Mouse (Mus musculus) neural tube, embryonic 11.5 days (tissue): ENCODE data around the gene Lgi4. TPM values are rescaled to one million over a fixed set of nuclear protein-coding genes. Genes with fewer than 3 reads are reported as not detected.

ENCODE experiments used
- ATAC-seq: fragments of 200-750 bp; cut with Nextera tagmentation; 2 replicates; pipeline ENCODE4 v1.8.0; 2017; ENCODE audit warnings: moderate number of reproducible peaks, mild to moderate bottlenecking, moderate TSS enrichment, moderate library complexity; ENCODE audit not compliant: insufficient read depth, low FRiP score, low TSS enrichment
- DNase-seq: peaks from one replicate; pipeline ENCODE4 v3.0.0-alpha.2; 2015; ENCODE audit warnings: low spot score
- H3K27ac ChIP-seq: fragments of 300-500 bp; sonication (generic); 2 replicates; pipeline ENCODE4 v1.5.1; 2014; ENCODE audit warnings: low read depth, mild to moderate bottlenecking, low read length
- H3K27me3 ChIP-seq: fragments of 300-500 bp; sonication (generic); 2 replicates; pipeline ENCODE4 v1.6.1; 2014; ENCODE audit warnings: mild to moderate bottlenecking, low read length, mixed read lengths; ENCODE audit not compliant: control insufficient read depth, insufficient read depth
- H3K36me3 ChIP-seq: fragments of 300-500 bp; sonication (generic); 2 replicates; pipeline ENCODE4 v1.6.1; 2014; ENCODE audit warnings: mild to moderate bottlenecking, low read length, moderate library complexity, mixed read lengths; ENCODE audit not compliant: control insufficient read depth, insufficient read depth
- H3K4me1 ChIP-seq: fragments of 300-500 bp; sonication (generic); 2 replicates; pipeline ENCODE4 v1.6.1; 2014; ENCODE audit warnings: low read length, mixed read lengths; ENCODE audit not compliant: control insufficient read depth, insufficient read depth
- H3K4me2 ChIP-seq: fragments of 300-500 bp; sonication (generic); 2 replicates; pipeline ENCODE4 v1.6.1; 2014; ENCODE audit warnings: low read depth, mild to moderate bottlenecking, moderate library complexity
- H3K4me3 ChIP-seq: fragments of 300-500 bp; sonication (generic); 2 replicates; pipeline ENCODE4 v1.5.1; 2014; ENCODE audit warnings: low read depth, low read length
- H3K9ac ChIP-seq: fragments of 300-500 bp; sonication (generic); 2 replicates; pipeline ENCODE4 v1.6.1; 2014; ENCODE audit warnings: mild to moderate bottlenecking, low read length
- H3K9me3 ChIP-seq: fragments of 300-500 bp; sonication (generic); 2 replicates; pipeline ENCODE4 v1.6.1; 2016; ENCODE audit warnings: low read length; ENCODE audit not compliant: control insufficient read depth
- WGBS: fragments of 180-500 bp; shearing (Covaris S2); extraction: QIAGEN DNeasy Blood & Tissue Kit; methylation state at CpG from one replicate; pipeline ENCODE4 v1.1.7; 2014; 5-methylcytosine and 5-hydroxymethylcytosine counted together
- polyA plus RNA-seq: library from polyadenylated mRNA; unstranded; fragments of >200 nt; fragmentation: Nextera tagmentation; extraction: Ambion mirVana; gene quantifications from 2 replicates; pipeline ENCODE4 v1.2.1, GENCODE M21; 2014

The Lgi4 gene
- polyA plus RNA-seq, 1 experiment from 2014 or later: 4.9 TPM

- Histone ChIP-seq H3K27ac (no peak overlapping the region), H3K4me2 (no peak overlapping the region), H3K9ac (no peak overlapping the region), H3K27me3 (no peaks in the 10 kb centered on the region), H3K36me3 (no peaks in the 10 kb centered on the region), H3K4me1 (no peaks in the 10 kb centered on the region), H3K9me3 (no peaks in the 10 kb centered on the region), H3K4me3 (no peak overlapping the region)
- DNase-seq: no peak
- ATAC-seq: no peak
- WGBS: 87% methylated on average over 11 of the region's 11 CpGs
Measured at GRCm38 (mm10) chr7:31035291-31035690, 23.9 kb upstream of the Lgi4 start.

GRCm38 (mm10) chr7:31036917-31037316 is 22.2 kb upstream of the Lgi4 start:
- no peaks in the 10 kb centered on the region for H3K36me3 ChIP-seq
- H3K27ac ChIP-seq: no peak overlapping the region
- no peak overlapping the region for H3K4me3 ChIP-seq
- no peaks in the 10 kb centered on the region for H3K4me1 ChIP-seq
- H3K4me2 ChIP-seq: no peak overlapping the region
- no peaks in the 10 kb centered on the region for H3K9me3 ChIP-seq
- ATAC-seq (no peak), DNase-seq (no peak)
- H3K9ac ChIP-seq: no peak overlapping the region
- WGBS: 86% methylated on average over 7 of the region's 7 CpGs
- H3K27me3 ChIP-seq: peaks cover 12% of the 10 kb centered on the region

- WGBS: 74% methylated on average over 2 of the region's 2 CpGs
- no peaks in the 10 kb centered on the region for H3K9me3 ChIP-seq
Measured at GRCm38 (mm10) chr7:31037675-31038074, 21.5 kb upstream of the Lgi4 start.

GRCm38 (mm10) chr7:31039011-31039410 is 20.1 kb upstream of the Lgi4 start:
- Histone ChIP-seq H3K27me3 (peaks cover 21% of the 10 kb centered on the region), H3K27ac (no peak overlapping the region), H3K9me3 (no peaks in the 10 kb centered on the region), H3K4me2 (no peak overlapping the region), H3K4me3 (no peak overlapping the region), H3K36me3 (no peaks in the 10 kb centered on the region), H3K9ac (no peak overlapping the region), H3K4me1 (no peaks in the 10 kb centered on the region)
- DNase-seq (no peak), ATAC-seq (no peak)
- whole genome bisulfite sequencing: 90% methylated on average over 4 of the region's 4 CpGs

More at GRCm38 (mm10) chr7:31037675-31038074, 21.5 kb upstream of the Lgi4 start:
- Histone ChIP-seq H3K27me3 (peaks cover 18% of the 10 kb centered on the region), H3K4me3 (no peak overlapping the region), H3K27ac (no peak overlapping the region), H3K4me1 (no peaks in the 10 kb centered on the region), H3K4me2 (no peak overlapping the region), H3K36me3 (no peaks in the 10 kb centered on the region), H3K9ac (no peak overlapping the region)
- ATAC-seq (no peak), DNase-seq (no peak)

GRCm38 (mm10) chr7:31040281-31041022 is 18.7 kb upstream of the Lgi4 start:
- no peak for DNase-seq
- H3K27me3 ChIP-seq: peaks cover 21% of the 10 kb centered on the region

GRCm38 (mm10) chr7:31041023-31041407 is 18.1 kb upstream of the Lgi4 start:
- Histone ChIP-seq H3K9ac (no peak overlapping the region), H3K9me3 (no peaks in the 10 kb centered on the region), H3K4me2 (no peak overlapping the region), H3K4me1 (no peaks in the 10 kb centered on the region), H3K27me3 (peaks cover 21% of the 10 kb centered on the region), H3K27ac (no peak overlapping the region), H3K4me3 (no peak overlapping the region), H3K36me3 (no peaks in the 10 kb centered on the region)
- no peak for DNase-seq
- ATAC-seq: no peak
- WGBS: 37% methylated on average over 8 of the region's 8 CpGs

More at GRCm38 (mm10) chr7:31040281-31041022, 18.7 kb upstream of the Lgi4 start:
- no peaks in the 10 kb centered on the region for H3K9me3 ChIP-seq
- ATAC-seq: no peak
- H3K9ac ChIP-seq: no peak overlapping the region
- no peak overlapping the region for H3K4me2 ChIP-seq
- H3K4me3 ChIP-seq: no peak overlapping the region
- H3K36me3 ChIP-seq: no peaks in the 10 kb centered on the region
- no peaks in the 10 kb centered on the region for H3K4me1 ChIP-seq
- no peak overlapping the region for H3K27ac ChIP-seq
- 82% methylated on average over 11 of the region's 12 CpGs for WGBS

- no peaks in the 10 kb centered on the region for H3K9me3 ChIP-seq
- ATAC-seq (no peak), DNase-seq (peak; percentile 24)
- peak overlapping the region; percentile 28 for H3K4me2 ChIP-seq
- H3K36me3 ChIP-seq: no peaks in the 10 kb centered on the region
- H3K4me3 ChIP-seq: no peak overlapping the region
- WGBS: 4% methylated on average over 28 of the region's 28 CpGs
- H3K27ac ChIP-seq: no peak overlapping the region
- peaks cover 21% of the 10 kb centered on the region for H3K27me3 ChIP-seq
- H3K9ac ChIP-seq: 0 out of 2 replicates have a peak overlapping the region, but pooled peaks have one; percentile 15
- H3K4me1 ChIP-seq: no peaks in the 10 kb centered on the region
Measured at GRCm38 (mm10) chr7:31041662-31042315, 17.4 kb upstream of the Lgi4 start.

- DNase-seq: no peak
- Histone ChIP-seq H3K27ac (no peak within 1 kb of the TSS), H3K36me3 (no peaks in the 10 kb centered on the region), H3K9ac (0 out of 2 replicates have a peak within 1 kb of the TSS, but pooled peaks have one; percentile 15), H3K27me3 (peaks cover 21% of the 10 kb centered on the region), H3K9me3 (no peaks in the 10 kb centered on the region), H3K4me2 (peak within 1 kb of the TSS; percentile 28), H3K4me3 (no peak within 1 kb of the TSS), H3K4me1 (no peaks in the 10 kb centered on the region)
- ATAC-seq: no peak
- WGBS: 29% methylated on average over 10 of the region's 10 CpGs
Measured at GRCm38 (mm10) chr7:31042431-31042910, 16.7 kb upstream of the Lgi4 start, which contains the start of gene Fxyd5. Gene Fxyd5 (minus strand): TSS chr7:31042481.
